Mouse (Mus musculus) G1E (cell line): ENCODE results near the gene Rrn3. TPM values are rescaled to one million over a fixed set of nuclear protein-coding genes. Genes with fewer than 3 reads are reported as not detected.
"Not testable (repeated sequence)": the region's sequence is repeated elsewhere in the genome, so short reads cannot be mapped to it uniquely, and the experiment has no call there.

Experiments used
- ATAC-seq: 2 replicates; pipeline ENCODE4 v1.8.0; 2016; ENCODE audit warnings: mild to moderate bottlenecking; ENCODE audit not compliant: insufficient number of reproducible peaks, poor library complexity, low FRiP score, severe bottlenecking; ENCODE audit errors: extremely low read depth
- DNase-seq: peaks from one replicate; pipeline ENCODE4 v3.0.0; 2012; ENCODE audit warnings: low spot score
- H3K27me3 ChIP-seq: 2 replicates; pipeline ENCODE4 v1.6.1; 2012; ENCODE audit warnings: mild to moderate bottlenecking, low read length, inconsistent platforms; ENCODE audit not compliant: insufficient read depth
- H3K36me3 ChIP-seq: replicated peaks from 2 replicates; pipeline ENCODE3; 2012; ENCODE audit warnings: mild to moderate bottlenecking, inconsistent platforms
- H3K4me1 ChIP-seq: 2 replicates; pipeline ENCODE4 v1.6.1; 2012; ENCODE audit warnings: low read depth, low read length, inconsistent platforms, mixed read lengths; ENCODE audit not compliant: insufficient read depth
- H3K4me3 ChIP-seq: 2 replicates; pipeline ENCODE4 v1.5.1; 2012; ENCODE audit warnings: low read depth, mild to moderate bottlenecking, inconsistent platforms, low read length, moderate library complexity, mixed read lengths
- H3K9me3 ChIP-seq: replicated peaks from 2 replicates; pipeline ENCODE4 v1.6.1; 2012; ENCODE audit warnings: inconsistent platforms
- CTCF ChIP-seq: IDR thresholded peaks from 2 replicates; pipeline ENCODE4 v1.5.1; 2012; ENCODE audit warnings: low read depth, low read length, inconsistent platforms, mixed read lengths
- GATA1 ChIP-seq: IDR thresholded peaks from 2 replicates; pipeline ENCODE4 v1.6.1; 2012; ENCODE audit warnings: borderline replicate concordance, low read length, inconsistent platforms, mixed read lengths
- GATA2 ChIP-seq: IDR thresholded peaks from 2 replicates; pipeline ENCODE4 v1.6.1; 2012; ENCODE audit warnings: low read depth, low read length, inconsistent platforms, borderline replicate concordance
- POLR2AphosphoS5 ChIP-seq: IDR thresholded peaks from 2 replicates; pipeline ENCODE4 v1.6.1; 2012; ENCODE audit warnings: low read depth, low read length, inconsistent platforms; ENCODE audit not compliant: insufficient replicate concordance
- TAL1 ChIP-seq: conservative IDR thresholded peaks from 2 replicates; pipeline ENCODE4 v1.6.1; 2012; ENCODE audit warnings: low read depth, low read length, inconsistent platforms, mixed read lengths
- polyA plus RNA-seq: library from polyadenylated mRNA; stranded (reverse); fragments of >175 nt; gene quantifications from 2 replicates; pipeline ENCODE4 v1.2.3, GENCODE M21; 2012
- total RNA-seq, 2 experiments: library from RNA; stranded (forward) in 1 of 2; stranded (reverse) in 1 of 2; fragments of 200-1000 nt in 1 of 2; fragments of >200 nt in 1 of 2; fragmentation: Nextera tagmentation in 1 of 2; gene quantifications; 2 replicates each; pipeline ENCODE4 v1.2.3; 2014 to 2017

Rrn3 gene
- total and polyA plus RNA-seq, 3 experiments, result 21.2 to 72.3 (median 67.6) TPM

- Histone ChIP-seq H3K4me1 (peaks cover 32% of the 10 kb centered on the region), H3K4me3 (peak overlapping the region; percentile 89), H3K9me3 (peaks cover 20% of the 10 kb centered on the region), H3K36me3 (peaks cover 47% of the 10 kb centered on the region), H3K27me3 (no peaks in the 10 kb centered on the region)
- TF ChIP-seq TAL1 (no peak), GATA1 (no peak), CTCF (no peak)
- DNase-seq, result peak; percentile 37
- no peak for ATAC-seq
Observed at GRCm38 (mm10) chr16:13781216-13781615, 708 bp downstream of the Rrn3 start.

- Histone ChIP-seq H3K9me3 (no peaks in the 10 kb centered on the region), H3K36me3 (peaks cover 82% of the 10 kb centered on the region), H3K27me3 (no peaks in the 10 kb centered on the region), H3K4me3 (no peak overlapping the region), H3K4me1 (peaks cover 23% of the 10 kb centered on the region)
- DNase-seq, result no peak
- TF ChIP-seq POLR2AphosphoS5, result no peak
- TF ChIP-seq TAL1, result no peak
- no peak for TF ChIP-seq GATA1
- no peak for TF ChIP-seq CTCF
- ATAC-seq, result no peak
Observed at GRCm38 (mm10) chr16:13785932-13786331, 5.4 kb downstream of the Rrn3 start.

DNA sequence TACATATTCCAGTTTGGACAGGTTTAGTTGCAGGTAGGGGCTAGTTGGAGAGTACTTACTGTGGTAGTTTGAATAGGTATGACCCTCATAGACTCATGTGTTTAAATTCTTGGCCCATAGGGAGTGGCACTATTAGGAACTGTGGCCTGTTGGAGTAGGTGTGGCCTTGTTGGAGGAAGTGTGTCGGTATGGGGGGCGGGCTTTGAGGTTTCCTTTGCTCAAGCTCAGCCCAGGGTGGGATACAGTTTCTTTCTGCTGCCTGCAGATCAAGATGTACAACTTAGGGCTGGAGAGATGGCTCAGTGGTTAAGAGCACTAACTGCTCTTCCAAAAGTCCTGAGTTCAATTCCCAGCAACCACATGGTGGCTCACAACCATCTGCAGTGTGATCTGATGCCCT, 12.9 kb downstream of the Rrn3 start:
- H3K4me3 ChIP-seq, H3K9me3 ChIP-seq, H3K4me1 ChIP-seq, ATAC-seq, H3K27me3 ChIP-seq, DNase-seq: not testable (repeated sequence)
- H3K36me3 ChIP-seq, result peaks cover 93% of the 10 kb centered on the region

GRCm38 (mm10) chr16:13796746-13797175, 16.3 kb downstream of the Rrn3 start:
- H3K36me3 ChIP-seq, result peaks cover 93% of the 10 kb centered on the region
- no peak for DNase-seq
- H3K4me3 ChIP-seq, result no peak overlapping the region
- TF ChIP-seq GATA2, result no peak
- TF ChIP-seq CTCF, result no peak
- TF ChIP-seq GATA1, result no peak
- TF ChIP-seq POLR2AphosphoS5, result no peak
- H3K27me3 ChIP-seq, result no peaks in the 10 kb centered on the region
- H3K4me1 ChIP-seq, result 0 out of 2 replicates have a peak, but pooled peaks cover 2% of the 10 kb centered on the region
- no peaks in the 10 kb centered on the region for H3K9me3 ChIP-seq
- no peak for ATAC-seq

DNA sequence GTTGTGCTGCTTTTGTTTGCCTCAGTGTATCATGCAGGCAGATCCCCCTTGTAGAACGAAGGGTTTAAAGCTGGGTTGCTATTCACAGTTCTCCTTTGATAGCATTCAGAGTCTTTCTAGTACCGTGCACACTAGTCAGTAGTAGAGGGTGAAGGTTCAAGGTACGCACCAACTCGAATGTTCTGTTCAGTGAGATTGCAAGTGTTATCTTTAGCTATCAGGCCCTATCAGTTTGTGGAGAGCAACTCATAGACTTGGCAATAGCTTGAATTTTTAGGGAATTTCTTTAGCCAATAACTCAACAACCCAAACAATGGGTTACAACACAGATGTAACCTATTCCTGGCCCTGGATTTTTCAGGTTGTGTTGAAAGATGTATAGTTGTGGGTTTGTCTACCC, 20.7 kb downstream of the Rrn3 start:
- Histone ChIP-seq H3K27me3 (no peaks in the 10 kb centered on the region), H3K4me1 (no peaks in the 10 kb centered on the region), H3K4me3 (no peak overlapping the region), H3K9me3 (no peaks in the 10 kb centered on the region), H3K36me3 (peaks cover 89% of the 10 kb centered on the region)
- no peak for TF ChIP-seq CTCF
- TF ChIP-seq TAL1, result no peak
- TF ChIP-seq GATA2, result no peak
- no peak for TF ChIP-seq GATA1
- TF ChIP-seq POLR2AphosphoS5, result no peak
- ATAC-seq, result no peak
- DNase-seq, result no peak

DNA sequence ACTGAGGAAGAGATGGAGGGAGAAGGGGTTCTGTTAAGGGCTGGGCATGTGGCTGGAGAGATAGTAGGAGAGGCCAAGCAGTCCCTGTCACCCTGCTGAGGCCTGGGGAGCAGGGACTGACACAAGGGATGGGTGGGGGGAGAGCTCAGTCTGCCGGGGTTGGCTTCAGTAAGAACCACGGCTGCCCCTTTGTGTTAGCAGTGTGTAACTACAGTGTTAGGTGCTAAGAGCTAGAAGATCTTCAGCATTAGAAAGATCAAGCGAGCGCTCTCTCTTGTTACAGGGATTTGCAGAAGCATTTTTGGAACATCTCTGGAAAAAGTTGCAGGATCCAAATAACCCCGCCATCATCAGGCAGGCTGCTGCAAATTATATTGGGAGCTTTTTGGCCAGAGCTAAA, 24.2 kb downstream of the Rrn3 start:
- peaks cover 93% of the 10 kb centered on the region for H3K36me3 ChIP-seq
- H3K27me3 ChIP-seq, result no peaks in the 10 kb centered on the region
- TF ChIP-seq TAL1 (no peak), GATA1 (no peak), CTCF (no peak), GATA2 (no peak), POLR2AphosphoS5 (no peak)
- no peak overlapping the region for H3K4me3 ChIP-seq
- DNase-seq, result no peak
- H3K9me3 ChIP-seq, result no peaks in the 10 kb centered on the region
- no peak for ATAC-seq
- no peaks in the 10 kb centered on the region for H3K4me1 ChIP-seq

- H3K36me3 ChIP-seq, result peaks cover 95% of the 10 kb centered on the region
- TF ChIP-seq TAL1, result no peak
- TF ChIP-seq GATA2, result no peak
- H3K9me3 ChIP-seq, result no peaks in the 10 kb centered on the region
- peaks cover 2% of the 10 kb centered on the region; the same call in 1 of the 2 replicates for H3K4me1 ChIP-seq
- H3K4me3 ChIP-seq, result no peak overlapping the region
- ATAC-seq, result no peak
- no peak for DNase-seq
- no peaks in the 10 kb centered on the region for H3K27me3 ChIP-seq
Observed at GRCm38 (mm10) chr16:13807616-13808015, 27.1 kb downstream of the Rrn3 start.
